Mouse (Mus musculus) kidney, adult 2 months (tissue): ENCODE measurements around the gene B130006D01Rik. TPM values are rescaled to one million over a fixed set of nuclear protein-coding genes. Genes with fewer than 3 reads are reported as not detected.

Experiments used
- DNase-seq: peaks from one replicate; pipeline ENCODE4 v3.0.0; 2021
- H3K27ac ChIP-seq: fragments of 200-500 bp; 2 replicates; pipeline ENCODE4 v1.5.1; 2012; ENCODE audit warnings: low read depth, low read length, control low read depth, inconsistent platforms; ENCODE audit not compliant: insufficient read depth
- H3K27me3 ChIP-seq: fragments of 200-500 bp; replicated peaks from 2 replicates; pipeline ENCODE4 v1.6.1; 2012; ENCODE audit warnings: mild to moderate bottlenecking, moderate library complexity, low read length, inconsistent platforms; ENCODE audit not compliant: control insufficient read depth, insufficient read depth
- H3K36me3 ChIP-seq: fragments of 200-500 bp; 2 replicates; pipeline ENCODE4 v1.6.1; 2012; ENCODE audit warnings: mild to moderate bottlenecking, moderate library complexity, low read length, inconsistent platforms; ENCODE audit not compliant: control insufficient read depth, insufficient read depth
- H3K4me1 ChIP-seq: fragments of 200-500 bp; 2 replicates; pipeline ENCODE4 v1.6.1; 2011; ENCODE audit warnings: low read length; ENCODE audit not compliant: control insufficient read depth, insufficient read depth
- H3K4me3 ChIP-seq: fragments of 200-500 bp; 2 replicates; pipeline ENCODE4 v1.5.1; 2011; ENCODE audit warnings: mild to moderate bottlenecking, low read depth, low read length, control low read depth; ENCODE audit not compliant: insufficient read depth
- CTCF ChIP-seq: fragments of 200-500 bp; conservative IDR thresholded peaks from 2 replicates; pipeline ENCODE4 v1.5.1; 2011; ENCODE audit warnings: low read depth, mild to moderate bottlenecking, control low read depth, low read length, moderate library complexity, mixed read lengths; ENCODE audit not compliant: insufficient read depth, insufficient read length
- POLR2A ChIP-seq: fragments of 200-500 bp; IDR thresholded peaks from one replicate; pipeline ENCODE4 v1.6.1; 2011; ENCODE audit warnings: low read depth, low read length, control low read depth
- WGBS: fragments of 180-500 bp; shearing (Covaris S2); methylation state at CpG from one replicate; pipeline ENCODE4 v1.1.7; 2018; 5-methylcytosine and 5-hydroxymethylcytosine counted together
- polyA plus RNA-seq: library from polyadenylated mRNA; depleted of rRNA; stranded (reverse); fragments of >200 nt; gene quantifications from 2 replicates; pipeline ENCODE4 v1.2.3, GENCODE M21; 2012; rRNA removed

Gene B130006D01Rik
- 0.03 and 0.07 TPM in 2 replicates for polyA plus RNA-seq

GRCm38 (mm10) chr11:95723287-95723686 lies at the start of gene B130006D01Rik:
Gene B130006D01Rik, plus strand, starts transcription at chr11:95723587.
- no peak for DNase-seq
- Histone ChIP-seq H3K4me3 (no peak within 1 kb of the TSS), H3K27ac (no peak within 1 kb of the TSS), H3K4me1 (0 out of 2 replicates have a peak, but pooled peaks cover 2% of the 10 kb centered on the region), H3K27me3 (no peaks in the 10 kb centered on the region; the same call in 1 of the 2 replicates), H3K36me3 (no peaks in the 10 kb centered on the region)
- TF ChIP-seq CTCF (no peak), POLR2A (no peak)
- 94% methylated on average over 5 of the region's 5 CpGs for WGBS

GRCm38 (mm10) chr11:95675498-95675897 lies 47.9 kb upstream of the B130006D01Rik start:
- no peak overlapping the region for H3K4me3 ChIP-seq
- no peaks in the 10 kb centered on the region for H3K4me1 ChIP-seq
- WGBS, result 84% methylated on average over 14 of the region's 14 CpGs
- H3K27ac ChIP-seq, result no peak overlapping the region
- no peaks in the 10 kb centered on the region for H3K27me3 ChIP-seq
- H3K36me3 ChIP-seq, result peaks cover 8% of the 10 kb centered on the region; the same call in 1 of the 2 replicates
- DNase-seq, result no peak
- no peak for TF ChIP-seq CTCF
- no peak for TF ChIP-seq POLR2A

- no peaks in the 10 kb centered on the region for H3K27me3 ChIP-seq
- TF ChIP-seq CTCF (no peak), POLR2A (no peak)
- H3K36me3 ChIP-seq, result peaks cover 8% of the 10 kb centered on the region; the same call in 1 of the 2 replicates
- DNase-seq, result peak; percentile 44
- no peak overlapping the region for H3K4me3 ChIP-seq
- no peak overlapping the region for H3K27ac ChIP-seq
- WGBS, result 43% methylated on average over 6 of the region's 6 CpGs
- H3K4me1 ChIP-seq, result no peaks in the 10 kb centered on the region
Observed at GRCm38 (mm10) chr11:95676307-95676706, 47.1 kb upstream of the B130006D01Rik start.

- no peak for DNase-seq
- 79% methylated on average over 14 of the region's 14 CpGs for WGBS
- Histone ChIP-seq H3K4me3 (no peak overlapping the region), H3K4me1 (no peaks in the 10 kb centered on the region), H3K27ac (no peak overlapping the region), H3K36me3 (peaks cover 3% of the 10 kb centered on the region; the same call in 1 of the 2 replicates), H3K27me3 (no peaks in the 10 kb centered on the region)
- TF ChIP-seq CTCF (no peak), POLR2A (no peak)
Observed at GRCm38 (mm10) chr11:95677925-95678701, 45.3 kb upstream of the B130006D01Rik start.

GRCm38 (mm10) chr11:95681995-95682601 lies 41.3 kb upstream of the B130006D01Rik start:
- TF ChIP-seq CTCF (no peak), POLR2A (no peak)
- H3K4me1 ChIP-seq, result no peaks in the 10 kb centered on the region
- no peaks in the 10 kb centered on the region for H3K27me3 ChIP-seq
- DNase-seq, result no peak
- no peak overlapping the region for H3K27ac ChIP-seq
- no peaks in the 10 kb centered on the region; the same call in 1 of the 2 replicates for H3K36me3 ChIP-seq
- 73% methylated on average over 9 of the region's 9 CpGs for WGBS
- no peak overlapping the region for H3K4me3 ChIP-seq

- Histone ChIP-seq H3K4me3 (no peak overlapping the region), H3K27me3 (no peaks in the 10 kb centered on the region), H3K36me3 (no peaks in the 10 kb centered on the region; the same call in 1 of the 2 replicates), H3K4me1 (no peaks in the 10 kb centered on the region), H3K27ac (no peak overlapping the region)
- TF ChIP-seq POLR2A, result no peak
- no peak for TF ChIP-seq CTCF
- 73% methylated on average over 3 of the region's 3 CpGs for WGBS
- no peak for DNase-seq
Observed at GRCm38 (mm10) chr11:95682946-95683345, 40.4 kb upstream of the B130006D01Rik start.

- TF ChIP-seq POLR2A, result no peak
- peak; percentile 94 for TF ChIP-seq CTCF
- Histone ChIP-seq H3K4me1 (no peaks in the 10 kb centered on the region), H3K36me3 (no peaks in the 10 kb centered on the region; the same call in 1 of the 2 replicates), H3K27ac (no peak overlapping the region), H3K4me3 (no peak overlapping the region), H3K27me3 (no peaks in the 10 kb centered on the region)
- DNase-seq, result peak; percentile 81
- 4% methylated on average over 4 of the region's 4 CpGs for WGBS
Observed at GRCm38 (mm10) chr11:95686031-95686430, 37.4 kb upstream of the B130006D01Rik start.
